Mouse (Mus musculus) left cerebral cortex, postnatal 14 days (tissue): ENCODE measurements around the gene Hdac9. TPM values are rescaled to one million over a fixed set of nuclear protein-coding genes. Genes with fewer than 3 reads are reported as not detected.

Source experiments
- DNase-seq, 2 experiments: peaks; one replicate each; pipeline ENCODE4 v3.0.0; 2021 to 2022; ENCODE audit warnings: low spot score in 2 of 2, mixed read lengths in 1 of 2
- intact Hi-C: fragments of 180-260 bp; cut with DNase I; formaldehyde crosslinking; loops from one replicate; pipeline ENCODE4 v1.15.1; 2025
- total RNA-seq, 2 experiments: library from RNA; stranded (reverse); gene quantifications; 2 replicates each; pipeline ENCODE4 v1.2.3; 2021

Gene Hdac9
- total RNA-seq, 2 experiments from 2014 or later = 58.3 to 62.2 TPM

- intact Hi-C loops = no loop called here
- DNase-seq = no peak
These were observed 275.1 kb downstream of the Hdac9 start for GRCm38 (mm10) chr12:34641705-34642259.

GRCm38 (mm10) chr12:34637238-34638124 is 279.4 kb downstream of the Hdac9 start:
- DNase-seq = no peak
- intact Hi-C loops = no loop called here

- no peak for DNase-seq
- intact Hi-C loops = no loop called here
These were observed 297.8 kb downstream of the Hdac9 start for GRCm38 (mm10) chr12:34619101-34619500.

- DNase-seq = no peak
- intact Hi-C loops = no loop called here
These were observed 298.6 kb downstream of the Hdac9 start for GRCm38 (mm10) chr12:34618321-34618720.

- intact Hi-C loops = no loop called here
- no peak for DNase-seq
These were observed 299.1 kb downstream of the Hdac9 start for GRCm38 (mm10) chr12:34617836-34618235.

GRCm38 (mm10) chr12:34614796-34615195 is 302.1 kb downstream of the Hdac9 start:
- intact Hi-C loops = no loop called here
- DNase-seq = peak in 1 of 2 experiments; percentile 4

- intact Hi-C loops = no loop called here
- DNase-seq = no peak
These were observed 304.4 kb downstream of the Hdac9 start for GRCm38 (mm10) chr12:34612511-34612910.

GRCm38 (mm10) chr12:34604521-34604920 is 312.4 kb downstream of the Hdac9 start:
- DNase-seq = no peak
- intact Hi-C loops = no loop called here

GRCm38 (mm10) chr12:34594167-34594793 is 322.6 kb downstream of the Hdac9 start:
- intact Hi-C loops = no loop called here
- no peak for DNase-seq

GRCm38 (mm10) chr12:34587171-34587570 is 329.7 kb downstream of the Hdac9 start:
- intact Hi-C loops = no loop called here
- no peak for DNase-seq

- intact Hi-C loops = no loop called here
- DNase-seq = no peak
These were observed 334.4 kb downstream of the Hdac9 start for GRCm38 (mm10) chr12:34582522-34582921.

- DNase-seq = no peak
- intact Hi-C loops = no loop called here
These were observed 337.7 kb downstream of the Hdac9 start for GRCm38 (mm10) chr12:34579220-34579619.

GRCm38 (mm10) chr12:34571069-34571468 is 345.8 kb downstream of the Hdac9 start:
- DNase-seq = no peak
- intact Hi-C loops = no loop called here

- DNase-seq = no peak
- intact Hi-C loops = no loop called here
These were observed 347.4 kb downstream of the Hdac9 start for GRCm38 (mm10) chr12:34569472-34569871.

- intact Hi-C loops = no loop called here
- no peak for DNase-seq
These were observed 347.8 kb downstream of the Hdac9 start for GRCm38 (mm10) chr12:34569052-34569451.

GRCm38 (mm10) chr12:34562331-34562730 is 354.6 kb downstream of the Hdac9 start:
- intact Hi-C loops = no loop called here
- DNase-seq = no peak

- DNase-seq = no peak
- intact Hi-C loops = no loop called here
These were observed 357.9 kb downstream of the Hdac9 start for GRCm38 (mm10) chr12:34559001-34559400.

- no peak for DNase-seq
- intact Hi-C loops = no loop called here
These were observed 362.1 kb downstream of the Hdac9 start for GRCm38 (mm10) chr12:34554803-34555202.

GRCm38 (mm10) chr12:34550268-34550667 is 366.6 kb downstream of the Hdac9 start:
- no peak for DNase-seq
- intact Hi-C loops = no loop called here

GRCm38 (mm10) chr12:34529165-34529545 is 387.7 kb downstream of the Hdac9 start:
- DNase-seq = peak; percentile 75 to 80

More at GRCm38 (mm10) chr12:34529165-34529545, 387.7 kb downstream of the Hdac9 start:
- intact Hi-C loops = loop anchor here (2.0 kb wide), 1 partner anchor 30 kb away; no protein-coding TSS in a partner anchor
